Mouse (Mus musculus): ENCODE results near the gene Scn3a. TPM values are rescaled to one million over a fixed set of nuclear protein-coding genes. Genes with fewer than 3 reads are reported as not detected.

Gene Scn3a
- total and polyA plus RNA-seq, 3 experiments = not detected

- TF ChIP-seq ZC3H11A (IDR thresholded peaks at IDR 0.05; ENCODE audit: low read depth, low read length) (no peak), TBP (IDR thresholded peaks at IDR 0.05; ENCODE audit: low read depth, low read length) (no peak), POLR2AphosphoS2 (IDR thresholded peaks at IDR 0.05; ENCODE audit: low read length) (no peak), CTCF (IDR thresholded peaks at IDR 0.05 in 2 of 3, conservative IDR thresholded peaks at IDR 0.05 in 1 of 3; ENCODE audit: control insufficient read depth in 1 of 3, insufficient read depth in 1 of 3, low read depth in 2 of 3, low read length in 3 of 3, poor library complexity in 1 of 3, severe bottlenecking in 1 of 3) (no peak)
These were observed 15.2 kb downstream of the Scn3a start (continued) for GRCm38 (mm10) chr2:65552222-65552621.

- Histone ChIP-seq H3K27ac (ENCODE audit: control insufficient read depth, low read depth, low read length) (no peak overlapping the region), H3K4me3 (ENCODE audit: control insufficient read depth in 1 of 2, insufficient read depth in 1 of 2, low read depth in 2 of 2, low read length in 2 of 2) (no peak overlapping the region), H3K36me3 (ENCODE audit: control insufficient read depth in 1 of 2, insufficient read depth in 2 of 2, low read length in 2 of 2) (no peaks in the 10 kb centered on the region), H3K4me1 (ENCODE audit: control insufficient read depth in 1 of 2, insufficient read depth in 2 of 2, low read length in 2 of 2) (no peaks in the 10 kb centered on the region), H3K9ac (ENCODE audit: control insufficient read depth, low read depth, low read length, poor library complexity, severe bottlenecking) (no peak overlapping the region), H3K9me3 (replicated peaks; ENCODE audit: insufficient read depth, low read length) (no peaks in the 10 kb centered on the region), H3K79me2 (ENCODE audit: control insufficient read depth, insufficient read depth, low read length, poor library complexity) (no peaks in the 10 kb centered on the region), H3K27me3 (ENCODE audit: control insufficient read depth in 1 of 2, insufficient read depth in 2 of 2, low read length in 2 of 2) (no peaks in the 10 kb centered on the region)
- TF ChIP-seq USF2 (IDR thresholded peaks at IDR 0.05; ENCODE audit: borderline replicate concordance in 1 of 2, insufficient read depth in 1 of 2, low read depth in 1 of 2, low read length in 2 of 2) (no peak), NELFE (IDR thresholded peaks at IDR 0.05; ENCODE audit: low read depth, low read length) (no peak), JUND (IDR thresholded peaks at IDR 0.05; ENCODE audit: low read depth, low read length) (no peak), TCF12 (IDR thresholded peaks at IDR 0.05; ENCODE audit: low read depth, low read length) (no peak), ZC3H11A (IDR thresholded peaks at IDR 0.05; ENCODE audit: low read depth, low read length) (no peak), MYB (IDR thresholded peaks at IDR 0.05; ENCODE audit: low read depth, low read length) (no peak), CHD1 (IDR thresholded peaks at IDR 0.05; ENCODE audit: low read depth, low read length) (no peak), E2F4 (IDR thresholded peaks at IDR 0.05; ENCODE audit: borderline replicate concordance, low read depth, low read length) (no peak), ZNF384 (IDR thresholded peaks at IDR 0.05; ENCODE audit: low read depth, low read length) (no peak), POLR2A (IDR thresholded peaks at IDR 0.05; ENCODE audit: control insufficient read depth in 1 of 2, insufficient read depth in 1 of 2, low read depth in 1 of 2, low read length in 2 of 2, poor library complexity in 1 of 2) (no peak), GABPA (IDR thresholded peaks at IDR 0.05; ENCODE audit: low read depth, low read length) (no peak), USF1 (IDR thresholded peaks at IDR 0.05; ENCODE audit: low read depth, low read length) (no peak), TBP (IDR thresholded peaks at IDR 0.05; ENCODE audit: low read depth, low read length) (no peak), POLR2AphosphoS2 (IDR thresholded peaks at IDR 0.05; ENCODE audit: low read length) (no peak), SIN3A (IDR thresholded peaks at IDR 0.05; ENCODE audit: low read length) (no peak), HCFC1 (IDR thresholded peaks at IDR 0.05; ENCODE audit: low read depth, low read length) (no peak), ZMIZ1 (IDR thresholded peaks at IDR 0.05; ENCODE audit: low read depth, low read length) (no peak), RAD21 (IDR thresholded peaks at IDR 0.05; ENCODE audit: low read depth, low read length) (no peak), CHD2 (IDR thresholded peaks at IDR 0.05; ENCODE audit: low read length) (no peak)
- DNase-seq (ENCODE audit: low read depth, low spot score) = no peak
These were observed 15.7 kb downstream of the Scn3a start for GRCm38 (mm10) chr2:65551736-65552135.

GRCm38 (mm10) chr2:65550564-65550963, 16.9 kb downstream of the Scn3a start:
- Histone ChIP-seq H3K27ac (ENCODE audit: control insufficient read depth, low read depth, low read length) (no peak overlapping the region), H3K9me3 (replicated peaks; ENCODE audit: insufficient read depth, low read length) (no peaks in the 10 kb centered on the region), H3K36me3 (ENCODE audit: control insufficient read depth in 1 of 2, insufficient read depth in 2 of 2, low read length in 2 of 2) (no peaks in the 10 kb centered on the region), H3K4me1 (ENCODE audit: control insufficient read depth in 1 of 2, insufficient read depth in 2 of 2, low read length in 2 of 2) (no peaks in the 10 kb centered on the region), H3K79me2 (ENCODE audit: control insufficient read depth, insufficient read depth, low read length, poor library complexity) (no peaks in the 10 kb centered on the region), H3K27me3 (ENCODE audit: control insufficient read depth in 1 of 2, insufficient read depth in 2 of 2, low read length in 2 of 2) (no peaks in the 10 kb centered on the region), H3K9ac (ENCODE audit: control insufficient read depth, low read depth, low read length, poor library complexity, severe bottlenecking) (no peak overlapping the region), H3K4me3 (ENCODE audit: control insufficient read depth in 1 of 2, insufficient read depth in 1 of 2, low read depth in 2 of 2, low read length in 2 of 2) (no peak overlapping the region)
- TF ChIP-seq ZMIZ1 (IDR thresholded peaks at IDR 0.05; ENCODE audit: low read depth, low read length) = no peak
- DNase-seq (ENCODE audit: low read depth, low spot score) = no peak
